Mouse (Mus musculus) hindbrain, embryonic 14.5 days (tissue): Measurements from ENCODE around the gene Adtrp. TPM values are rescaled to one million over a fixed set of nuclear protein-coding genes. Genes with fewer than 3 reads are reported as not detected.

Experiments
- ATAC-seq: fragments of 200-750 bp; cut with Nextera tagmentation; 2 replicates; pipeline ENCODE4 v1.8.0; 2017; ENCODE audit warnings: moderate number of reproducible peaks, mild to moderate bottlenecking, moderate TSS enrichment, moderate library complexity; ENCODE audit not compliant: low FRiP score
- DNase-seq: peaks from one replicate; pipeline ENCODE4 v3.0.0-alpha.2; 2015; ENCODE audit warnings: low spot score
- H3K27ac ChIP-seq: fragments of 300-500 bp; sonication (generic); 2 replicates; pipeline ENCODE4 v1.5.1; 2014; ENCODE audit warnings: mild to moderate bottlenecking, moderate library complexity
- H3K27me3 ChIP-seq: fragments of 300-500 bp; sonication (generic); 2 replicates; pipeline ENCODE4 v1.6.1; 2014; ENCODE audit warnings: mild to moderate bottlenecking, low read length, mixed read lengths; ENCODE audit not compliant: control insufficient read depth, insufficient read depth
- H3K36me3 ChIP-seq: fragments of 300-500 bp; sonication (generic); replicated peaks from 2 replicates; pipeline ENCODE4 v1.6.1; 2014; ENCODE audit not compliant: control insufficient read depth, insufficient read depth
- H3K4me1 ChIP-seq: fragments of 300-500 bp; sonication (generic); replicated peaks from 2 replicates; pipeline ENCODE4 v1.6.1; 2014; ENCODE audit warnings: antibody characterized with exemption, low read length, mixed read lengths; ENCODE audit not compliant: control insufficient read depth, insufficient read depth
- H3K4me2 ChIP-seq: fragments of 300-500 bp; sonication (generic); replicated peaks from 2 replicates; pipeline ENCODE4 v1.6.1; 2014; ENCODE audit warnings: mild to moderate bottlenecking, moderate library complexity
- H3K4me3 ChIP-seq: fragments of 300-500 bp; sonication (generic); replicated peaks from 2 replicates; pipeline ENCODE4 v1.5.1; 2014; ENCODE audit warnings: mild to moderate bottlenecking, low read length
- H3K9ac ChIP-seq: fragments of 300-500 bp; sonication (generic); 2 replicates; pipeline ENCODE4 v1.6.1; 2014
- H3K9me3 ChIP-seq: fragments of 300-500 bp; sonication (generic); 2 replicates; pipeline ENCODE4 v1.6.1; 2016; ENCODE audit warnings: low read length; ENCODE audit not compliant: control insufficient read depth
- WGBS: fragments of 180-500 bp; shearing (Covaris S2); extraction: QIAGEN DNeasy Blood & Tissue Kit; methylation state at CpG from one replicate; pipeline ENCODE4 v1.1.7; 2014; 5-methylcytosine and 5-hydroxymethylcytosine counted together
- polyA plus RNA-seq: library from polyadenylated mRNA; unstranded; fragments of >200 nt; fragmentation: Nextera tagmentation; extraction: Ambion mirVana; gene quantifications from 2 replicates; pipeline ENCODE4 v1.2.1, GENCODE M21; 2014

Adtrp gene
- 0.21 TPM in 1 of 2 replicates, not detected in the other for polyA plus RNA-seq

DNA sequence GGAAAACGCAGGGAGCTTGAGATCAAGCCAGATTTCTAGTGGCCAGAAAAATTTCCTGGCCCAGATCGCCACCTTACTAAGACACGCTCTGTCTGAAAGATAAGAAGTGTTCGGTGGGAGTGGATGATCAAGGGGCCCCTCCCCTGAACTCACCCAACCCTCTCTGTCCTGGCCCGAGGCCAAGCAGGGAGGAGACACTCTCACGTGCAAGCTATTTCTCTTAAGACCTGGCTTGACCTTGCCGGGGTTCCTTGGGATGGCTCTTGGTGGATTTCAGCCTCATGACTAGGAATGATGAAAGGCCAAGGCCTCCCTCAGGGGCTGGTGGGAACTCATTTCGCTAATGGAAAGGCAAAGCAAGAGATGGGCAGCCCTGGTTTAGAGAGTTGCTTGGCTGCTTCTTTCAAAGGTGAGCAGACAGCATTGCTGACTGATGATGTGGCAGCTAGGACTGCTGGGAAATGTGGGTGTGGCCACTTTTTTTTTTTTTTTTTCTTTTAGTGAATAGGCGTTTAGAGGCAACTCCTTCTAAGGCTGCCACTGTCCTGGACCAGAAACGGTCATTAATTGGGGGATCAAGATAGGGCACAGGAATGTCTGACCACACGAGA lies at the start of gene Adtrp:
Adtrp (minus strand) TSS at position 169 of the 611 bp plus-strand sequence.
- WGBS, result 87% methylated on average over 11 of the region's 11 CpGs
- DNase-seq (no peak), ATAC-seq (no peak)
- Histone ChIP-seq H3K27ac (no peak within 1 kb of the TSS), H3K4me2 (no peak within 1 kb of the TSS), H3K36me3 (no peaks in the 10 kb centered on the region), H3K9ac (no peak within 1 kb of the TSS), H3K9me3 (no peaks in the 10 kb centered on the region), H3K4me3 (no peak within 1 kb of the TSS), H3K27me3 (no peaks in the 10 kb centered on the region), H3K4me1 (no peaks in the 10 kb centered on the region)

DNA sequence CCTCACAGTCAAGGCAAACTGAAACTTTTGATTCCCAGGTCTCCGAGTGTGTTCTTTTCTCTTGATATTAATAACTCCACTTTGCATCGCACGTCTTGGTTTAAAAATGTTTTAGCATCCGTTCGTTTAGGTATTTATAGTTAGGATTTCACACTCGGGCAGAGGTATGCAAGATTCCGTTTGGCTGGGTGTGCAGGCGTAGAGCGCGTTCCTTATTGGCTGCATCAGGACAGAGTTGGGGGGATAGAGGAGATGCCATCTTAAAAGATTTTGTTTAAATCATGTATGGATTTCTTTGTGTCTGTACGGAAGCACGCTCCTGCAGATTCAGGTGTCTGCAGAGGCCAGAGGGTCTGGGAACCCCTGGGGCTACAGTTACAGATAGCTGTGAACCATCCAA lies 44.5 kb upstream of the Adtrp start:
- no peaks in the 10 kb centered on the region for H3K36me3 ChIP-seq
- 95% methylated on average over 12 of the region's 12 CpGs for WGBS

DNA sequence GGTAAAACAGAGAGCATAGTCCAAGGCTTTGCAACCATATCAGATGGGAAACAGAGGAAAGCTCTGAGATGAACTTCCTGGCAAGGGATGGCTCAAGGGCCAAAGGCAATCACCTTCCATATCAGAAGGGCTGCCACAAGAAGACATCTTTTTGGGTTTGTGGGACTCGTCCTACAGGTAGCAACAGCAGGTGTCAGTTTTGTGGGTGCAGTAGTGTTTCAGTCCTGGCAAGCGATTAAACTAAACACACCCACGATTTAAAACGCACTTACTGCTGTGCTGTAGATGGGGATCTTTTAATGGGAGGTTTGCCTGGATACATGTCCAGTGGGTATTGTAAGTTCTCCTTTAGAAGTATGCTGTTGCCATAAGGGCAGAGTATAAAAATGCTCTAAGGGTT lies 43.1 kb upstream of the Adtrp start:
- no peak overlapping the region for H3K4me3 ChIP-seq
- no peaks in the 10 kb centered on the region for H3K36me3 ChIP-seq
- H3K9me3 ChIP-seq, result no peaks in the 10 kb centered on the region
- no peak for ATAC-seq
- WGBS, result 92% methylated on average over 4 of the region's 4 CpGs
- no peaks in the 10 kb centered on the region for H3K27me3 ChIP-seq
- no peak for DNase-seq
- H3K4me2 ChIP-seq, result no peak overlapping the region
- no peak overlapping the region for H3K27ac ChIP-seq
- no peaks in the 10 kb centered on the region for H3K4me1 ChIP-seq
- H3K9ac ChIP-seq, result no peak overlapping the region

More for the DNA sequence above, 44.5 kb upstream of the Adtrp start:
- Histone ChIP-seq H3K27me3 (no peaks in the 10 kb centered on the region), H3K4me2 (no peak overlapping the region), H3K9me3 (no peaks in the 10 kb centered on the region), H3K4me1 (no peaks in the 10 kb centered on the region), H3K4me3 (no peak overlapping the region), H3K27ac (no peak overlapping the region), H3K9ac (no peak overlapping the region)
- DNase-seq (no peak), ATAC-seq (no peak)

DNA sequence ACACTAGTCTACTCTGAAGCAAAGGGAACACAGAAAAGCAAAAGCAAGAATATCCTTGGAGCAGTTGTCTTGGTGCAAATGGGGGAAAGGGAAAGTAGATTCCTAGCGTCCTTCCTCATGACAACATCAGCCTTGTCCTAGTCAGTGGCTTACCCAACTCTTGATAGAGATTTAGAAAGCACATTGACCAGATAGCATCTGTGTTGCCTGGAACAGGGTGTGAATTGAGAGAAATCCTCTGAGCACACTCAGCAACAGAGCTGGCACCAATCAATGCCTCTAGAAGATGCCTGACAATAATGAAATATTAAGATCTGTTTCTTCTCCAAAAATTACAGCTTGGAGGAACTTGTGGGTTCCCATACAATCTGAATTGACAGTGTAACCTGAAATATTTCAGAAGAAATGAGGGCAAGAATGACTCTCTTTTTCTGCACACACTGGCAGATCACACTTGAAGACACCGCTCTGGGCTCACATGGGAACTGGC lies 42.7 kb upstream of the Adtrp start:
- Histone ChIP-seq H3K27me3 (no peaks in the 10 kb centered on the region), H3K9ac (no peak overlapping the region), H3K36me3 (no peaks in the 10 kb centered on the region), H3K9me3 (no peaks in the 10 kb centered on the region), H3K27ac (no peak overlapping the region), H3K4me3 (no peak overlapping the region), H3K4me2 (no peak overlapping the region), H3K4me1 (no peaks in the 10 kb centered on the region)
- no peak for ATAC-seq
- 84% methylated on average over 2 of the region's 2 CpGs for WGBS
- DNase-seq, result no peak

DNA sequence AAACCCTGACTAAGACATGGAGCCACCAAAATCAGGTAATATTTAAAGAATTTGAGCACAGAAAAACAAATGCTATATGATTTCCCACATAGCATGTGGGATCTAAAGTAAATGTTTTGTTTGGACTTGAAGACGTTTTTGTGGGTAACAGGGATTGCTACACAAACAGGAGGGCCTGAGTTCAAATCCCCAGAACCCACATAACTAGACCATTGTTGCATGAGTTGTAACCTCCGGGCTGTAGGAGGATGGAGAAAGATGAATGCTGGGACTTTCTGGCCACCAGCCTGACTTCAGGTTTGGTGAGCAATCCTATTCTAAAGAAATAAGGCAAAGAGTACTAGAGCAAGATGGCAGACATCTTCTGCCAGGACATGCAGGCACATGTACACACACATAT lies 41.2 kb upstream of the Adtrp start:
- Histone ChIP-seq H3K4me1 (no peaks in the 10 kb centered on the region), H3K4me3 (no peak overlapping the region), H3K27me3 (no peaks in the 10 kb centered on the region), H3K27ac (no peak overlapping the region), H3K9me3 (no peaks in the 10 kb centered on the region), H3K4me2 (no peak overlapping the region), H3K36me3 (no peaks in the 10 kb centered on the region), H3K9ac (no peak overlapping the region)
- 86% methylated on average over 2 of the region's 2 CpGs for WGBS
- DNase-seq (no peak), ATAC-seq (no peak)

DNA sequence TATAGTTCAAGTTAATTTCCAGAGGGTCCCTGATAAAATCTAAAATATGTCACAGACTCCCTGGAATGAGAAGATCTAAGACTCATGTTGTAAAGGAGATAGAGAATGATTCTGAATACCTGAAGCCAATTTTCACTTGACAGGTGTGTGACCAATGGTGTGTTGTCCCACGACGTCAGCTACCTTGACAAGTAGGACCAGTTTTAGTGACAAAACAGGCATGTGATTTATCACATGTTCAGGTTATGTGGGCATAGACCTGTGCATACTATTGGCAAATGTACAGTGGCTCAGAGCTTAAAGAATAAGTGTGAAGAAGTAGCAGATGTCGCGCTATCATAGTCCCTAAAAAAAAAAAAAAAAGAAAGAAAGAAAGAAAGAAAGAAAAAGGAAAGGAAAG lies 38.6 kb upstream of the Adtrp start:
- Histone ChIP-seq H3K4me2 (no peak overlapping the region), H3K9me3 (no peaks in the 10 kb centered on the region), H3K27ac (no peak overlapping the region), H3K4me3 (no peak overlapping the region), H3K36me3 (no peaks in the 10 kb centered on the region), H3K27me3 (no peaks in the 10 kb centered on the region), H3K9ac (no peak overlapping the region), H3K4me1 (no peaks in the 10 kb centered on the region)
- ATAC-seq (no peak), DNase-seq (no peak)
- 94% methylated on average over 4 of the region's 4 CpGs for WGBS

DNA sequence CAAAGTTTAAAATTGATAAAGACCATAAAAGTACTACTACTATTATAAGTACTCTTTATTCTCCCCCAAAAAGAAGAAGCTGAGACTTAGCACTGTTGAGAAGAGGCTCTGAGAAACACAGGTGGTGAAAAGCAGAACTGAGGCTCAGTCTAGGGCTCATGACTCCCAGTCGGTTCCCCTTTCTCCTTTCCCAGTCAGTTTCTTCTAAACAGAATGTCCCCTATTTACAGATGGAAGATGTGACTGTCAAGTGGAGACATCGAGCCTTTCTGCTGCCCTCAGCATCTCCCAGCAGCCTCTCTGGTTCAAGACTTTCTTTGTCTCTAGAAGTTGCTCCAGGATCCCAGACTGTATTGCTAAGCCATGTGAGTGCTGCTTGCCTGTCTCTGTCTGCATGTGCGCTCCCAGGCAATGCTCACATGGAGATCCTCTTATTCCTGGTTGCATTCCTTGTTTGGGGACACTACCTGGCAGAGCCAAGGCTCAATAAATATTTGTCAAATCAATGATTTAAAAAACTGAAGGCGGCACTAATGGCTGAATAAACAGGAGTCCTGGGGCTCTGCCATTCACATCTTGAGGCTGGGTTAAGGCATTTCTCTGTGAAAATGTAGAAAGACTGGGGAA lies 36.3 kb upstream of the Adtrp start:
- no peak overlapping the region for H3K9ac ChIP-seq
- no peaks in the 10 kb centered on the region for H3K27me3 ChIP-seq
- ATAC-seq, result no peak
- H3K36me3 ChIP-seq, result no peaks in the 10 kb centered on the region
- H3K27ac ChIP-seq, result no peak overlapping the region
- H3K4me2 ChIP-seq, result no peak overlapping the region
- H3K4me3 ChIP-seq, result no peak overlapping the region
- DNase-seq, result no peak
- 79% methylated on average over 4 of the region's 4 CpGs for WGBS
- no peaks in the 10 kb centered on the region for H3K9me3 ChIP-seq
- no peaks in the 10 kb centered on the region for H3K4me1 ChIP-seq

DNA sequence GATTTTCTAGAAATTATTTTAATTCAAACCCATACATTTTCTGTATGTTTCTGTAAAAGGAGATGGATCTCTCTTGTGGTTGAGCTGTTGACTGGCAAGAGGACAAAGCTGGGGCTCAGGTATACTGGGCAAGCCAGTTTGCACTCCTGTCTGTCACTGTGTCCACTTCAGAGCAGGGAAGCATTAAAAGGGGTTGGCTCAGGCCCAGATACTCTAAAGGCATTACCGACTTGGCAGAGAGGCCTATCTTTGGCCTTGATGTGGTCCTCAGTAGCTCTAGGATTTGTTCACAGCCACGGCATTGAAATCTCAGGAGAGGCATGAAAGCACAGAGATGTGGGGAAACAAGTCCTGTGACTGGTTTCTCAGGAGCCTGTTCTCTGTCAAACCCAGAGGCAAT lies 33.7 kb upstream of the Adtrp start:
- no peak overlapping the region for H3K4me2 ChIP-seq
- H3K9me3 ChIP-seq, result no peaks in the 10 kb centered on the region
- no peak for DNase-seq
- H3K27me3 ChIP-seq, result no peaks in the 10 kb centered on the region
- 78% methylated on average over 2 of the region's 2 CpGs for WGBS
- no peaks in the 10 kb centered on the region for H3K4me1 ChIP-seq
- no peak overlapping the region for H3K27ac ChIP-seq
- no peak overlapping the region for H3K4me3 ChIP-seq
- ATAC-seq, result no peak
- H3K9ac ChIP-seq, result no peak overlapping the region
- no peaks in the 10 kb centered on the region for H3K36me3 ChIP-seq

DNA sequence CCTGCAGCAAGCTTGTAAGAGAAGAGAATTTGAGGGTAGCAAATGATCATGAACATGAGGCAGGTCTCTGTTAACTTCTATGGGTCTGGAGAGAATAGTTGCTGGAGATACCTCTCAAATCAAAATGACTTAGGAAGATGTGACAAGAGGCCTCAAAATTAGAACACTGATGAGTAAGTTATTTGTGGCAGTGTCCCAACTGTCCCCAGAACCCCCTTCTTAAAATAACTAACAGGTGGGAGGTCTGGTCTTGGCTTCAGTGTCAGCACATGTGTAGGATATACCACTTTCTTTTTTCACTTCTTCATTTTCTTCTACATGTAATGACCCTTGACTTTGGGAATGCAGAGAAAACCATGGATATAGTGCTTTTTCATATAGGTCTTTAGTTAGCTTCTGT lies 33.0 kb upstream of the Adtrp start:
- no peaks in the 10 kb centered on the region for H3K9me3 ChIP-seq
- no peaks in the 10 kb centered on the region for H3K36me3 ChIP-seq
- H3K4me3 ChIP-seq, result no peak overlapping the region
- no peak overlapping the region for H3K9ac ChIP-seq
- no peaks in the 10 kb centered on the region for H3K27me3 ChIP-seq
- DNase-seq (no peak), ATAC-seq (no peak)
- H3K4me1 ChIP-seq, result no peaks in the 10 kb centered on the region
- H3K27ac ChIP-seq, result no peak overlapping the region
- no peak overlapping the region for H3K4me2 ChIP-seq
